Mouse (Mus musculus): ENCODE data around the gene Rack1. TPM values are rescaled to one million over a fixed set of nuclear protein-coding genes. Genes with fewer than 3 reads are reported as not detected.

The Rack1 gene
- total and polyA plus RNA-seq, 3 experiments = 376 to 5,815 (median 4,421) TPM

GRCm38 (mm10) chr11:48853474-48854180 lies 53.5 kb downstream of the Rack1 start (continued):
- TF ChIP-seq MYC (IDR thresholded peaks at IDR 0.05; ENCODE audit: low read depth, low read length) = no peak
- TF ChIP-seq BHLHE40 (IDR thresholded peaks at IDR 0.05; ENCODE audit: borderline replicate concordance, low read depth, low read length) = no peak
- TF ChIP-seq MAX (IDR thresholded peaks at IDR 0.05; ENCODE audit: low read length) = no peak
- TF ChIP-seq RCOR1 (IDR thresholded peaks at IDR 0.05; ENCODE audit: low read depth, low read length) = no peak
- TF ChIP-seq MYB (IDR thresholded peaks at IDR 0.05; ENCODE audit: low read depth, low read length) = no peak
- TF ChIP-seq ZNF384 (IDR thresholded peaks at IDR 0.05; ENCODE audit: low read depth, low read length) = no peak
- TF ChIP-seq USF1 (IDR thresholded peaks at IDR 0.05; ENCODE audit: low read depth, low read length) = no peak
- no peak for TF ChIP-seq EP300 (IDR thresholded peaks at IDR 0.05; ENCODE audit: low read depth in 1 of 2, low read length in 2 of 2)
- no peak for TF ChIP-seq USF2 (IDR thresholded peaks at IDR 0.05; ENCODE audit: borderline replicate concordance in 1 of 2, insufficient read depth in 1 of 2, low read depth in 1 of 2, low read length in 2 of 2)
- TF ChIP-seq SIN3A (IDR thresholded peaks at IDR 0.05; ENCODE audit: low read length) = peak; percentile 74
- TF ChIP-seq MEF2A (IDR thresholded peaks at IDR 0.05; ENCODE audit: extremely low read depth, insufficient replicate concordance, low read depth, low read length, poor library complexity, severe bottlenecking) = no peak
- TF ChIP-seq MXI1 (IDR thresholded peaks at IDR 0.05; ENCODE audit: low read depth, low read length) = peak; percentile 54
- TF ChIP-seq E2F4 (IDR thresholded peaks at IDR 0.05; ENCODE audit: borderline replicate concordance, low read depth, low read length) = peak; percentile 78; the same call in 1 of the 2 replicates
- no peak for TF ChIP-seq UBTF (IDR thresholded peaks at IDR 0.05; ENCODE audit: borderline replicate concordance, insufficient read depth, low read depth, low read length)
- TF ChIP-seq ELF1 (IDR thresholded peaks at IDR 0.05; ENCODE audit: low read depth, low read length) = peak; percentile 91; the same call in 1 of the 2 replicates
- TF ChIP-seq HCFC1 (IDR thresholded peaks at IDR 0.05; ENCODE audit: low read depth, low read length) = peak; percentile 61; the same call in 1 of the 2 replicates
- peak; percentile 13 to 32 (median 20); a peak in 3 of 6 replicates for TF ChIP-seq CTCF (IDR thresholded peaks at IDR 0.05 in 2 of 3, conservative IDR thresholded peaks at IDR 0.05 in 1 of 3; ENCODE audit: control insufficient read depth in 1 of 3, insufficient read depth in 1 of 3, low read depth in 2 of 3, low read length in 3 of 3, poor library complexity in 1 of 3, severe bottlenecking in 1 of 3)
- 0 out of 2 replicates have a peak, but pooled peaks have one; percentile 7 for TF ChIP-seq SMC3 (IDR thresholded peaks at IDR 0.05; ENCODE audit: low read depth, low read length)
- peak; percentile 100 for TF ChIP-seq TBP (IDR thresholded peaks at IDR 0.05; ENCODE audit: low read depth, low read length)
- no peak for TF ChIP-seq JUND (IDR thresholded peaks at IDR 0.05; ENCODE audit: low read depth, low read length)
- TF ChIP-seq TCF12 (IDR thresholded peaks at IDR 0.05; ENCODE audit: low read depth, low read length) = 0 out of 2 replicates have a peak, but pooled peaks have one; percentile 15

Other genes starting within 250 kb of the Rack1 start
- gene Trim41, start 17.0 kb downstream of the Rack1 start, total RNA-seq (2012; rRNA removed) = 31.6 and 37.0 TPM in 2 replicates
- 10 to 100 TPM; 56.4 to 76.3 TPM for gene Trim41, start 17.0 kb downstream of the Rack1 start, polyA plus RNA-seq (2012; ENCODE audit: insufficient read depth in 1 of 2, insufficient read length in 2 of 2, low read depth in 1 of 2, low replicate concordance in 2 of 2, missing spikeins in 1 of 2)
- 0.72 and 0.81 TPM in 2 replicates for gene Trim7, start 25.8 kb downstream of the Rack1 start, total RNA-seq (2012; rRNA removed)
- gene Trim7, start 25.8 kb downstream of the Rack1 start, polyA plus RNA-seq (2012; ENCODE audit: insufficient read depth in 1 of 2, insufficient read length in 2 of 2, low read depth in 1 of 2, low replicate concordance in 2 of 2, missing spikeins in 1 of 2) = 1 to 10 TPM in 1 of 2 experiments, not detected in 1; 1.3 TPM
- 7.1 and 10.9 TPM in 2 replicates for gene Gm12184, start 26.3 kb downstream of the Rack1 start, total RNA-seq (2012; rRNA removed)
- 10 to 100 TPM in 1 of 2 experiments, not detected in 1; 15.3 TPM for gene Gm12184, start 26.3 kb downstream of the Rack1 start, polyA plus RNA-seq (2012; ENCODE audit: insufficient read depth in 1 of 2, insufficient read length in 2 of 2, low read depth in 1 of 2, low replicate concordance in 2 of 2, missing spikeins in 1 of 2)
- 7.5 and 10.7 TPM in 2 replicates for gene Irgm1, start 71.4 kb downstream of the Rack1 start, total RNA-seq (2012; rRNA removed)
- gene Irgm1, start 71.4 kb downstream of the Rack1 start, polyA plus RNA-seq (2012; ENCODE audit: insufficient read depth in 1 of 2, insufficient read length in 2 of 2, low read depth in 1 of 2, low replicate concordance in 2 of 2, missing spikeins in 1 of 2) = 10 to 100 TPM in 1 of 2 experiments, not detected in 1; 10.0 TPM
- not detected in 2 replicates for gene Gm5431, start 101.9 kb downstream of the Rack1 start, total RNA-seq (2012; rRNA removed)
- gene Gm5431, start 101.9 kb downstream of the Rack1 start, polyA plus RNA-seq (2012; ENCODE audit: insufficient read depth in 1 of 2, insufficient read length in 2 of 2, low read depth in 1 of 2, low replicate concordance in 2 of 2, missing spikeins in 1 of 2) = under 1 TPM in 1 of 2 experiments, not detected in 1; 0.04 TPM
- gene Psme2b, start 145.9 kb downstream of the Rack1 start, total RNA-seq (2012; rRNA removed) = 2.8 and 6.6 TPM in 2 replicates
- gene Psme2b, start 145.9 kb downstream of the Rack1 start, polyA plus RNA-seq (2012; ENCODE audit: insufficient read depth in 1 of 2, insufficient read length in 2 of 2, low read depth in 1 of 2, low replicate concordance in 2 of 2, missing spikeins in 1 of 2) = 1 to 10 TPM in 1 of 2 experiments, not detected in 1; 6.2 TPM
- 0.92 and 2.0 TPM in 2 replicates for gene Olfr56, start 178.6 kb downstream of the Rack1 start, total RNA-seq (2012; rRNA removed)
- under 1 TPM in 1 of 2 experiments, not detected in 1; 0.58 TPM for gene Olfr56, start 178.6 kb downstream of the Rack1 start, polyA plus RNA-seq (2012; ENCODE audit: insufficient read depth in 1 of 2, insufficient read length in 2 of 2, low read depth in 1 of 2, low replicate concordance in 2 of 2, missing spikeins in 1 of 2)
- 0.04 TPM in 1 of 2 replicates, not detected in the other for gene 9930111J21Rik1, start 179.1 kb downstream of the Rack1 start, total RNA-seq (2012; rRNA removed)
- gene 9930111J21Rik1, start 179.1 kb downstream of the Rack1 start, polyA plus RNA-seq (2012; ENCODE audit: insufficient read depth in 1 of 2, insufficient read length in 2 of 2, low read depth in 1 of 2, low replicate concordance in 2 of 2, missing spikeins in 1 of 2) = under 1 TPM in 1 of 2 experiments, not detected in 1; 0.06 TPM
- not detected in 2 replicates for gene Gm12185, start 191.9 kb downstream of the Rack1 start, total RNA-seq (2012; rRNA removed)
- gene Gm12185, start 191.9 kb downstream of the Rack1 start, polyA plus RNA-seq (2012; ENCODE audit: insufficient read depth in 1 of 2, insufficient read length in 2 of 2, low read depth in 1 of 2, low replicate concordance in 2 of 2, missing spikeins in 1 of 2) = not detected
- not detected in 2 replicates for gene Tgtp1, start 193.8 kb downstream of the Rack1 start, total RNA-seq (2012; rRNA removed)
- gene Tgtp1, start 193.8 kb downstream of the Rack1 start, polyA plus RNA-seq (2012; ENCODE audit: insufficient read depth in 1 of 2, insufficient read length in 2 of 2, low read depth in 1 of 2, low replicate concordance in 2 of 2, missing spikeins in 1 of 2) = not detected